Mouse (Mus musculus) limb, embryonic 14.5 days (tissue): ENCODE results near the gene Ces2a. TPM values are rescaled to one million over a fixed set of nuclear protein-coding genes. Genes with fewer than 3 reads are reported as not detected.

Experiments
- ATAC-seq: fragments of 200-750 bp; cut with Nextera tagmentation; 2 replicates; pipeline ENCODE4 v1.8.0; 2017; ENCODE audit warnings: low read depth, moderate number of reproducible peaks, moderate TSS enrichment; ENCODE audit not compliant: low FRiP score
- DNase-seq: peaks from one replicate; pipeline ENCODE4 v3.0.0-alpha.2; 2015; ENCODE audit warnings: low spot score
- H3K27ac ChIP-seq: fragments of 300-500 bp; sonication (generic); replicated peaks from 2 replicates; pipeline ENCODE4 v1.5.1; 2014; ENCODE audit warnings: low read depth, mild to moderate bottlenecking, low read length, moderate library complexity, mixed read lengths
- H3K27me3 ChIP-seq: fragments of 300-500 bp; sonication (generic); 2 replicates; pipeline ENCODE4 v1.6.1; 2014; ENCODE audit warnings: low read length, mixed read lengths; ENCODE audit not compliant: control insufficient read depth, insufficient read depth
- H3K36me3 ChIP-seq: fragments of 300-500 bp; sonication (generic); 2 replicates; pipeline ENCODE4 v1.6.1; 2014; ENCODE audit warnings: mild to moderate bottlenecking, low read length, moderate library complexity, mixed read lengths; ENCODE audit not compliant: control insufficient read depth, insufficient read depth
- H3K4me1 ChIP-seq: fragments of 300-500 bp; sonication (generic); 2 replicates; pipeline ENCODE4 v1.6.1; 2014; ENCODE audit warnings: antibody characterized with exemption, low read length, mixed read lengths; ENCODE audit not compliant: control insufficient read depth, insufficient read depth
- H3K4me2 ChIP-seq: fragments of 300-500 bp; sonication (generic); replicated peaks from 2 replicates; pipeline ENCODE4 v1.6.1; 2014; ENCODE audit warnings: low read depth, mild to moderate bottlenecking, low read length, moderate library complexity; ENCODE audit not compliant: severe bottlenecking
- H3K4me3 ChIP-seq: fragments of 300-500 bp; sonication (generic); replicated peaks from 2 replicates; pipeline ENCODE4 v1.5.1; 2014; ENCODE audit warnings: low read length
- H3K9ac ChIP-seq: fragments of 300-500 bp; sonication (generic); 2 replicates; pipeline ENCODE4 v1.6.1; 2014; ENCODE audit warnings: mild to moderate bottlenecking, low read depth, low read length, moderate library complexity; ENCODE audit not compliant: severe bottlenecking
- H3K9me3 ChIP-seq: fragments of 300-500 bp; sonication (generic); 2 replicates; pipeline ENCODE4 v1.6.1; 2016; ENCODE audit warnings: low read length; ENCODE audit not compliant: control insufficient read depth
- POLR2A ChIP-seq: fragments of 200-500 bp; IDR thresholded peaks from 2 replicates; pipeline ENCODE4 v1.8.0; 2012; ENCODE audit warnings: inconsistent platforms, mild to moderate bottlenecking, moderate library complexity, borderline replicate concordance; ENCODE audit not compliant: insufficient read depth, insufficient read length; ENCODE audit errors: extremely low read depth
- WGBS: fragments of 180-500 bp; shearing (Covaris S2); extraction: QIAGEN DNeasy Blood & Tissue Kit; methylation state at CpG from one replicate; pipeline ENCODE4 v1.1.7; 2014; 5-methylcytosine and 5-hydroxymethylcytosine counted together
- polyA plus RNA-seq, 2 experiments: library from polyadenylated mRNA; depleted of rRNA in 1 of 2; stranded (reverse) in 1 of 2; unstranded in 1 of 2; fragments of >200 nt; fragmentation: Nextera tagmentation in 1 of 2; extraction: Ambion mirVana in 1 of 2; gene quantifications; 2 replicates each; pipeline versions ENCODE4 v1.2.1 to v1.2.3; 2012 to 2014

The Ces2a gene
- polyA plus RNA-seq, 2 experiments: 0.03 TPM; not detected in 1

- ATAC-seq (no peak), DNase-seq (no peak)
- Histone ChIP-seq H3K9ac (no peak overlapping the region), H3K27me3 (no peaks in the 10 kb centered on the region), H3K4me1 (no peaks in the 10 kb centered on the region), H3K36me3 (no peaks in the 10 kb centered on the region), H3K4me2 (no peak overlapping the region), H3K9me3 (no peaks in the 10 kb centered on the region), H3K27ac (no peak overlapping the region), H3K4me3 (no peak overlapping the region)
- TF ChIP-seq POLR2A: no peak
- 84% methylated on average over 4 of the region's 4 CpGs for WGBS
Observed at GRCm38 (mm10) chr8:104761126-104761525, 27.3 kb downstream of the Ces2a start.

- TF ChIP-seq POLR2A: no peak
- no peak for ATAC-seq
- H3K36me3 ChIP-seq: no peaks in the 10 kb centered on the region
Observed at GRCm38 (mm10) chr8:104766485-104766884, 32.7 kb downstream of the Ces2a start.

GRCm38 (mm10) chr8:104770365-104770764, 36.6 kb downstream of the Ces2a start:
- no peak overlapping the region for H3K4me3 ChIP-seq
- H3K27ac ChIP-seq: no peak overlapping the region
- ATAC-seq: no peak
- 92% methylated on average over 3 of the region's 3 CpGs for WGBS
- H3K4me1 ChIP-seq: no peaks in the 10 kb centered on the region
- no peaks in the 10 kb centered on the region for H3K27me3 ChIP-seq
- no peak overlapping the region for H3K4me2 ChIP-seq
- no peak for TF ChIP-seq POLR2A
- H3K36me3 ChIP-seq: no peaks in the 10 kb centered on the region
- no peak for DNase-seq
- no peak overlapping the region for H3K9ac ChIP-seq
- no peaks in the 10 kb centered on the region for H3K9me3 ChIP-seq

More at GRCm38 (mm10) chr8:104766485-104766884, 32.7 kb downstream of the Ces2a start:
- DNase-seq: no peak
- Histone ChIP-seq H3K27ac (no peak overlapping the region), H3K4me3 (no peak overlapping the region), H3K27me3 (no peaks in the 10 kb centered on the region), H3K4me2 (no peak overlapping the region), H3K9ac (no peak overlapping the region), H3K4me1 (no peaks in the 10 kb centered on the region), H3K9me3 (no peaks in the 10 kb centered on the region)
- whole genome bisulfite sequencing: 71% methylated on average over 4 of the region's 4 CpGs

GRCm38 (mm10) chr8:104787049-104787448, 53.2 kb downstream of the Ces2a start:
- 57% methylated on average over 1 of the region's 1 CpGs for WGBS
- H3K4me3 ChIP-seq: no peak overlapping the region
- H3K9me3 ChIP-seq: no peaks in the 10 kb centered on the region
- no peak for DNase-seq
- no peaks in the 10 kb centered on the region for H3K4me1 ChIP-seq
- H3K36me3 ChIP-seq: no peaks in the 10 kb centered on the region
- ATAC-seq: no peak
- H3K27ac ChIP-seq: no peak overlapping the region
- no peaks in the 10 kb centered on the region for H3K27me3 ChIP-seq
- H3K9ac ChIP-seq: no peak overlapping the region
- no peak for TF ChIP-seq POLR2A
- H3K4me2 ChIP-seq: no peak overlapping the region

- WGBS: 71% methylated on average over 2 of the region's 2 CpGs
- Histone ChIP-seq H3K36me3 (no peaks in the 10 kb centered on the region), H3K9me3 (no peaks in the 10 kb centered on the region), H3K9ac (no peak overlapping the region), H3K27ac (no peak overlapping the region), H3K27me3 (no peaks in the 10 kb centered on the region), H3K4me3 (no peak overlapping the region), H3K4me2 (no peak overlapping the region), H3K4me1 (no peaks in the 10 kb centered on the region)
- TF ChIP-seq POLR2A: no peak
- DNase-seq: no peak
- no peak for ATAC-seq
Observed at GRCm38 (mm10) chr8:104788929-104789328, 55.1 kb downstream of the Ces2a start.
